Mouse (Mus musculus) brown adipose tissue, adult 24 weeks (tissue): Measurements from ENCODE around the gene Prdm16. TPM values are rescaled to one million over a fixed set of nuclear protein-coding genes. Genes with fewer than 3 reads are reported as not detected.

ENCODE experiments used
- H3K27ac ChIP-seq: fragments of 200-500 bp; replicated peaks from 2 replicates; pipeline ENCODE4 v1.5.1; 2012; ENCODE audit warnings: low read depth, mild to moderate bottlenecking, low read length
- H3K4me1 ChIP-seq: fragments of 200-500 bp; 2 replicates; pipeline ENCODE4 v1.6.1; 2012; ENCODE audit warnings: low read length, mixed read lengths; ENCODE audit not compliant: control insufficient read depth, insufficient read depth, insufficient read length
- H3K4me3 ChIP-seq: fragments of 200-500 bp; 2 replicates; pipeline ENCODE4 v1.5.1; 2012; ENCODE audit warnings: low read depth, mild to moderate bottlenecking, low read length, moderate library complexity; ENCODE audit not compliant: insufficient read depth
- polyA plus RNA-seq: library from polyadenylated mRNA; stranded (reverse); fragments of >200 nt; gene quantifications from 2 replicates; pipeline ENCODE4 v1.2.4, GENCODE M21; 2012; ENCODE audit not compliant: missing spikeins, insufficient read depth, insufficient read length

Prdm16 gene
- polyA plus RNA-seq, 1 experiment: 10.2 TPM

GRCm38 (mm10) chr4:154599977-154600376 lies 36.7 kb downstream of the Prdm16 start:
- no peak overlapping the region for H3K4me3 ChIP-seq
- H3K4me1 ChIP-seq: peaks cover 35% of the 10 kb centered on the region
- H3K27ac ChIP-seq: no peak overlapping the region

- 0 out of 2 replicates have a peak overlapping the region, but pooled peaks have one; percentile 22 for H3K27ac ChIP-seq
- no peak overlapping the region for H3K4me3 ChIP-seq
- peaks cover 35% of the 10 kb centered on the region for H3K4me1 ChIP-seq
Measured at GRCm38 (mm10) chr4:154598357-154598756, 38.3 kb downstream of the Prdm16 start.

GRCm38 (mm10) chr4:154596805-154597204 lies 39.9 kb downstream of the Prdm16 start:
- peak overlapping the region; percentile 53 for H3K27ac ChIP-seq
- peaks cover 31% of the 10 kb centered on the region for H3K4me1 ChIP-seq
- H3K4me3 ChIP-seq: no peak overlapping the region

- Histone ChIP-seq H3K27ac (no peak overlapping the region), H3K4me3 (no peak overlapping the region), H3K4me1 (peaks cover 30% of the 10 kb centered on the region)
Measured at GRCm38 (mm10) chr4:154594761-154595556, 41.7 kb downstream of the Prdm16 start.

- Histone ChIP-seq H3K27ac (no peak overlapping the region), H3K4me1 (peaks cover 30% of the 10 kb centered on the region), H3K4me3 (no peak overlapping the region)
Measured at GRCm38 (mm10) chr4:154594116-154594760, 42.4 kb downstream of the Prdm16 start.

- H3K4me1 ChIP-seq: peaks cover 18% of the 10 kb centered on the region
- H3K4me3 ChIP-seq: no peak overlapping the region
- H3K27ac ChIP-seq: no peak overlapping the region
Measured at GRCm38 (mm10) chr4:154592562-154592961, 44.1 kb downstream of the Prdm16 start.

GRCm38 (mm10) chr4:154590910-154591309 lies 45.8 kb downstream of the Prdm16 start:
- H3K4me1 ChIP-seq: peaks cover 18% of the 10 kb centered on the region; the same call in 1 of the 2 replicates

GRCm38 (mm10) chr4:154586334-154586733 lies 50.3 kb downstream of the Prdm16 start:
- Histone ChIP-seq H3K27ac (peak overlapping the region; percentile 92), H3K4me1 (peaks cover 41% of the 10 kb centered on the region), H3K4me3 (no peak overlapping the region)

More at GRCm38 (mm10) chr4:154590910-154591309, 45.8 kb downstream of the Prdm16 start:
- no peak overlapping the region for H3K4me3 ChIP-seq
- no peak overlapping the region for H3K27ac ChIP-seq

GRCm38 (mm10) chr4:154585779-154586178 lies 50.9 kb downstream of the Prdm16 start:
- Histone ChIP-seq H3K4me1 (peaks cover 40% of the 10 kb centered on the region), H3K27ac (peak overlapping the region; percentile 93), H3K4me3 (no peak overlapping the region)

- peaks cover 42% of the 10 kb centered on the region for H3K4me1 ChIP-seq
Measured at GRCm38 (mm10) chr4:154583712-154584111, 53.0 kb downstream of the Prdm16 start.

GRCm38 (mm10) chr4:154582607-154583236 lies 54.0 kb downstream of the Prdm16 start:
- peaks cover 42% of the 10 kb centered on the region for H3K4me1 ChIP-seq
- H3K4me3 ChIP-seq: no peak overlapping the region
- peak overlapping the region; percentile 79 for H3K27ac ChIP-seq

More at GRCm38 (mm10) chr4:154583712-154584111, 53.0 kb downstream of the Prdm16 start:
- Histone ChIP-seq H3K4me3 (no peak overlapping the region), H3K27ac (peak overlapping the region; percentile 19; the same call in 1 of the 2 replicates)

- Histone ChIP-seq H3K4me1 (peaks cover 36% of the 10 kb centered on the region), H3K4me3 (0 out of 2 replicates have a peak overlapping the region, but pooled peaks have one; percentile 10), H3K27ac (peak overlapping the region; percentile 79)
Measured at GRCm38 (mm10) chr4:154581261-154581886, 55.3 kb downstream of the Prdm16 start.

- H3K4me3 ChIP-seq: no peak overlapping the region
- peak overlapping the region; percentile 57 for H3K27ac ChIP-seq
- H3K4me1 ChIP-seq: peaks cover 18% of the 10 kb centered on the region
Measured at GRCm38 (mm10) chr4:154574208-154574875, 62.3 kb downstream of the Prdm16 start.

GRCm38 (mm10) chr4:154570451-154570881 lies 66.2 kb downstream of the Prdm16 start:
- H3K4me3 ChIP-seq: no peak overlapping the region

More at GRCm38 (mm10) chr4:154570451-154570881, 66.2 kb downstream of the Prdm16 start:
- Histone ChIP-seq H3K4me1 (peaks cover 16% of the 10 kb centered on the region), H3K27ac (no peak overlapping the region)
